Mouse (Mus musculus): Measurements from ENCODE around the gene Ppox. TPM values are rescaled to one million over a fixed set of nuclear protein-coding genes. Genes with fewer than 3 reads are reported as not detected.
A peak's percentile ranks its signal among the peaks of the same experiment; 100 is the strongest.

Gene Ppox
- polyA plus RNA-seq, 1 experiment from 2014 or later: 41.4 TPM

- 93% methylated on average over 24 of the region's 24 CpGs for WGBS
- H3K27me3 ChIP-seq (replicated peaks; ENCODE audit: control insufficient read depth, insufficient read depth, low read length): no peaks in the 10 kb centered on the region
- H3K4me1 ChIP-seq (ENCODE audit: control insufficient read depth, insufficient read depth, low read length): peaks cover 12% of the 10 kb centered on the region
- H3K4me3 ChIP-seq (ENCODE audit: low read depth, low read length): no peak overlapping the region
- no peaks in the 10 kb centered on the region for H3K36me3 ChIP-seq (ENCODE audit: control insufficient read depth, insufficient read depth, low read length)
- ATAC-seq (no peak), DNase-seq (ENCODE audit: low spot score) (no peak)
- no peak overlapping the region for H3K9ac ChIP-seq (ENCODE audit: low read length)
- H3K9me3 ChIP-seq (replicated peaks; ENCODE audit: control insufficient read depth, low read length): no peaks in the 10 kb centered on the region
- H3K4me2 ChIP-seq (ENCODE audit: low read length): no peak overlapping the region
- no peak overlapping the region for H3K27ac ChIP-seq (ENCODE audit: low read depth, low read length)
These were observed 24.7 kb downstream of the Ppox start for GRCm38 (mm10) chr1:171256095-171256818.

- peaks cover 31% of the 10 kb centered on the region for H3K4me1 ChIP-seq (ENCODE audit: control insufficient read depth, insufficient read depth, low read length)
- 52% methylated on average over 17 of the region's 17 CpGs for WGBS
- H3K9me3 ChIP-seq (replicated peaks; ENCODE audit: control insufficient read depth, low read length): no peaks in the 10 kb centered on the region
- no peaks in the 10 kb centered on the region for H3K36me3 ChIP-seq (ENCODE audit: control insufficient read depth, insufficient read depth, low read length)
- ATAC-seq: no peak
- H3K27me3 ChIP-seq (replicated peaks; ENCODE audit: control insufficient read depth, insufficient read depth, low read length): no peaks in the 10 kb centered on the region
- peak overlapping the region; percentile 58; the same call in 1 of the 2 replicates for H3K27ac ChIP-seq (ENCODE audit: low read depth, low read length)
- H3K9ac ChIP-seq (ENCODE audit: low read length): 0 out of 2 replicates have a peak overlapping the region, but pooled peaks have one; percentile 32
- no peak for DNase-seq (ENCODE audit: low spot score)
- H3K4me3 ChIP-seq (ENCODE audit: low read depth, low read length): peak overlapping the region; percentile 1; the same call in 1 of the 2 replicates
- peak overlapping the region; percentile 52 for H3K4me2 ChIP-seq (ENCODE audit: low read length)
These were observed 28.6 kb downstream of the Ppox start for GRCm38 (mm10) chr1:171252415-171252814.

DNA sequence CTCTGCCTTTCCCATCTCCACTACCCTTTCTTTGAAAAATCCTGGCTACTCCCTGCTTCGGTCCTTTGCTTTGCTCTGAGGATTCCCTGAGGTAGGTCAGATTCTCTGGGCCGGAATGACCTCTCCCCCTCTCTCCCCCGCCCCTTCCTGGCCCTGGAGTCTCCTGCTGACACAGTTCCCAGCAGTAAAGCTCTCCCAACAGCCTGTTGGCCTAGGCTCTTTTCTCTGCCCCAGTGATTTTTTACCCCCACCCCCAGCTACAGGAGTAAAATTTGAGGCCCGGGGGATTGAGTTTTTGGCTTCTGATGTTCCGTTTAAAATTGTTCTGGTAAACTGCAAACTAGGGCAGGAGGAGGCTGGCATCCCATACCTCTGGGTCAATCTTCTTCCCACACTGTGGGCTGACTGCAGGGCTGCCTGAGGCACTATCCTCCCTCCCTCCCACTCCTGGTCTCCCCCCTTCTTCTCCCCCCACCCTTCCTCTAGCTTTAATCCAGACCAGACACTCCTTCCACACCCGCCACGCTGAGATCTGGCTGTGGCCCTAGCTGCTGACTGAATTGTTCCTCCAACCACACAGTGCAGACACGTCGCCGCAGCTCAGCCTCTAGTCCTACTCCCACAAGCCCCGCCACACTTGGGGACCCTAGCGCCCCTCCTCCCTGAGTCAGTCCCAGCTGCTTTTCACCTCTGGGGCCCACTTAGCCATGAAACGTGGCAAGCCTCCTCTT is 29.2 kb downstream of the Ppox start:
- H3K9me3 ChIP-seq (replicated peaks; ENCODE audit: control insufficient read depth, low read length): no peaks in the 10 kb centered on the region
- H3K4me2 ChIP-seq (ENCODE audit: low read length): peak overlapping the region; percentile 52
- no peaks in the 10 kb centered on the region for H3K27me3 ChIP-seq (replicated peaks; ENCODE audit: control insufficient read depth, insufficient read depth, low read length)
- peak overlapping the region; percentile 58; the same call in 1 of the 2 replicates for H3K27ac ChIP-seq (ENCODE audit: low read depth, low read length)
- H3K36me3 ChIP-seq (ENCODE audit: control insufficient read depth, insufficient read depth, low read length): no peaks in the 10 kb centered on the region
- WGBS: 6% methylated on average over 13 of the region's 13 CpGs
- H3K9ac ChIP-seq (ENCODE audit: low read length): peak overlapping the region; percentile 55; the same call in 1 of the 2 replicates
- DNase-seq (ENCODE audit: low spot score): no peak
- peak overlapping the region; percentile 21; the same call in 1 of the 2 replicates for H3K4me3 ChIP-seq (ENCODE audit: low read depth, low read length)
- ATAC-seq: no peak
- peaks cover 31% of the 10 kb centered on the region for H3K4me1 ChIP-seq (ENCODE audit: control insufficient read depth, insufficient read depth, low read length)

- Histone ChIP-seq H3K9me3 (replicated peaks; ENCODE audit: control insufficient read depth, low read length) (no peaks in the 10 kb centered on the region), H3K36me3 (ENCODE audit: control insufficient read depth, insufficient read depth, low read length) (no peaks in the 10 kb centered on the region), H3K27ac (ENCODE audit: low read depth, low read length) (peak within 1 kb of the TSS; percentile 76), H3K4me3 (ENCODE audit: low read depth, low read length) (peak within 1 kb of the TSS; percentile 21), H3K9ac (ENCODE audit: low read length) (peak within 1 kb of the TSS; percentile 55), H3K4me1 (ENCODE audit: control insufficient read depth, insufficient read depth, low read length) (peaks cover 36% of the 10 kb centered on the region), H3K27me3 (replicated peaks; ENCODE audit: control insufficient read depth, insufficient read depth, low read length) (no peaks in the 10 kb centered on the region), H3K4me2 (ENCODE audit: low read length) (peak within 1 kb of the TSS; percentile 52)
- WGBS: 16% methylated on average over 26 of the region's 26 CpGs
- DNase-seq (ENCODE audit: low spot score): peak; percentile 83
- peak; percentile 43 for ATAC-seq
These were observed 30.0 kb downstream of the Ppox start, which contains the start of gene Ndufs2 for GRCm38 (mm10) chr1:171250680-171251593. Gene Ndufs2 (minus strand): TSS chr1:171251388.

GRCm38 (mm10) chr1:171249913-171250600 is 30.9 kb downstream of the Ppox start, which contains the start of gene Adamts4:
Gene Adamts4 (plus strand): TSS chr1:171250421.
- H3K36me3 ChIP-seq (ENCODE audit: control insufficient read depth, insufficient read depth, low read length): no peaks in the 10 kb centered on the region
- 15% methylated on average over 5 of the region's 5 CpGs for WGBS
- peaks cover 37% of the 10 kb centered on the region for H3K4me1 ChIP-seq (ENCODE audit: control insufficient read depth, insufficient read depth, low read length)
- peak within 1 kb of the TSS; percentile 21 for H3K4me3 ChIP-seq (ENCODE audit: low read depth, low read length)
- H3K4me2 ChIP-seq (ENCODE audit: low read length): peak within 1 kb of the TSS; percentile 52
- no peaks in the 10 kb centered on the region for H3K27me3 ChIP-seq (replicated peaks; ENCODE audit: control insufficient read depth, insufficient read depth, low read length)
- peak within 1 kb of the TSS; percentile 76 for H3K27ac ChIP-seq (ENCODE audit: low read depth, low read length)
- DNase-seq (ENCODE audit: low spot score) (peak; percentile 76), ATAC-seq (peak; percentile 40; the same call in 1 of the 2 replicates)
- H3K9ac ChIP-seq (ENCODE audit: low read length): peak within 1 kb of the TSS; percentile 55
- H3K9me3 ChIP-seq (replicated peaks; ENCODE audit: control insufficient read depth, low read length): no peaks in the 10 kb centered on the region

GRCm38 (mm10) chr1:171248386-171249226 is 32.4 kb downstream of the Ppox start:
- Histone ChIP-seq H3K27ac (ENCODE audit: low read depth, low read length) (no peak overlapping the region), H3K9me3 (replicated peaks; ENCODE audit: control insufficient read depth, low read length) (no peaks in the 10 kb centered on the region), H3K4me3 (ENCODE audit: low read depth, low read length) (no peak overlapping the region), H3K27me3 (replicated peaks; ENCODE audit: control insufficient read depth, insufficient read depth, low read length) (no peaks in the 10 kb centered on the region), H3K4me1 (ENCODE audit: control insufficient read depth, insufficient read depth, low read length) (peaks cover 37% of the 10 kb centered on the region), H3K4me2 (ENCODE audit: low read length) (no peak overlapping the region), H3K9ac (ENCODE audit: low read length) (no peak overlapping the region), H3K36me3 (ENCODE audit: control insufficient read depth, insufficient read depth, low read length) (peaks cover 7% of the 10 kb centered on the region; the same call in 1 of the 2 replicates)
- ATAC-seq (no peak), DNase-seq (ENCODE audit: low spot score) (no peak)
- 43% methylated on average over 3 of the region's 3 CpGs for WGBS

- 23% methylated on average over 4 of the region's 4 CpGs for WGBS
- Histone ChIP-seq H3K9ac (ENCODE audit: low read length) (peak overlapping the region; percentile 56), H3K27ac (ENCODE audit: low read depth, low read length) (peak overlapping the region; percentile 78), H3K4me1 (ENCODE audit: control insufficient read depth, insufficient read depth, low read length) (peaks cover 37% of the 10 kb centered on the region), H3K36me3 (ENCODE audit: control insufficient read depth, insufficient read depth, low read length) (peaks cover 14% of the 10 kb centered on the region; the same call in 1 of the 2 replicates), H3K9me3 (replicated peaks; ENCODE audit: control insufficient read depth, low read length) (no peaks in the 10 kb centered on the region), H3K4me3 (ENCODE audit: low read depth, low read length) (no peak overlapping the region), H3K4me2 (ENCODE audit: low read length) (peak overlapping the region; percentile 71), H3K27me3 (replicated peaks; ENCODE audit: control insufficient read depth, insufficient read depth, low read length) (no peaks in the 10 kb centered on the region)
- ATAC-seq (no peak), DNase-seq (ENCODE audit: low spot score) (no peak)
These were observed 33.1 kb downstream of the Ppox start for GRCm38 (mm10) chr1:171247916-171248315.
